Mouse (Mus musculus): ENCODE results near the gene Foxa3. TPM values are rescaled to one million over a fixed set of nuclear protein-coding genes. Genes with fewer than 3 reads are reported as not detected.

Foxa3 gene
- polyA plus RNA-seq (2014; fragmentation: Illumina TruSeq; extraction: RNeasy Lipid Tissue Mini Kit (QIAGEN cat#74804); ENCODE audit: low read depth, low replicate concordance), result not detected

GRCm38 (mm10) chr7:19023357-19023814, at the start of gene Foxa3:
Foxa3 (minus strand) TSS chr7:19023538.

GRCm38 (mm10) chr7:19054047-19054776, 30.9 kb upstream of the Foxa3 start, which contains the start of gene Rsph6a:
Rsph6a (plus strand) TSS chr7:19054690.

GRCm38 (mm10) chr7:19024096-19024506, 763 bp upstream of the Foxa3 start, which contains the start of gene Sympk:
Sympk (plus strand) TSS chr7:19024377.

GRCm38 (mm10) chr7:19003902-19004630, 19.3 kb downstream of the Foxa3 start, which contains the start of gene Irf2bp1:
Irf2bp1 (plus strand) TSS chr7:19004044.

GRCm38 (mm10) chr7:18990601-18991295, 32.6 kb downstream of the Foxa3 start, which contains the start of gene Mypop:
Mypop (plus strand) TSS chr7:18991245.

GRCm38 (mm10) chr7:18987100-18987499, 36.2 kb downstream of the Foxa3 start, which contains the start of gene Nanos2:
Nanos2 (plus strand) TSS chr7:18987400.

Other genes with a start within 250 kb of the Foxa3 start
- not detected for gene Psg19, start 225.0 kb downstream of the Foxa3 start, polyA plus RNA-seq (2014; fragmentation: Illumina TruSeq; extraction: RNeasy Lipid Tissue Mini Kit (QIAGEN cat#74804); ENCODE audit: low read depth, low replicate concordance)
- not detected for gene Psg17, start 201.9 kb downstream of the Foxa3 start, polyA plus RNA-seq (2014; fragmentation: Illumina TruSeq; extraction: RNeasy Lipid Tissue Mini Kit (QIAGEN cat#74804); ENCODE audit: low read depth, low replicate concordance)
- gene Mill2, start 183.6 kb downstream of the Foxa3 start, polyA plus RNA-seq (2014; fragmentation: Illumina TruSeq; extraction: RNeasy Lipid Tissue Mini Kit (QIAGEN cat#74804); ENCODE audit: low read depth, low replicate concordance), result 8.3 TPM
- gene Pglyrp1, start 152.2 kb downstream of the Foxa3 start, polyA plus RNA-seq (2014; fragmentation: Illumina TruSeq; extraction: RNeasy Lipid Tissue Mini Kit (QIAGEN cat#74804); ENCODE audit: low read depth, low replicate concordance), result not detected
- not detected for gene Ccdc61, start 113.1 kb downstream of the Foxa3 start, polyA plus RNA-seq (2014; fragmentation: Illumina TruSeq; extraction: RNeasy Lipid Tissue Mini Kit (QIAGEN cat#74804); ENCODE audit: low read depth, low replicate concordance)
- 0.93 TPM for gene Nova2, start 97.7 kb downstream of the Foxa3 start, polyA plus RNA-seq (2014; fragmentation: Illumina TruSeq; extraction: RNeasy Lipid Tissue Mini Kit (QIAGEN cat#74804); ENCODE audit: low read depth, low replicate concordance)
- not detected for gene Nanos2, start 36.1 kb downstream of the Foxa3 start, polyA plus RNA-seq (2014; fragmentation: Illumina TruSeq; extraction: RNeasy Lipid Tissue Mini Kit (QIAGEN cat#74804); ENCODE audit: low read depth, low replicate concordance)
- not detected for gene Mypop, start 32.3 kb downstream of the Foxa3 start, polyA plus RNA-seq (2014; fragmentation: Illumina TruSeq; extraction: RNeasy Lipid Tissue Mini Kit (QIAGEN cat#74804); ENCODE audit: low read depth, low replicate concordance)
- gene Irf2bp1, start 19.5 kb downstream of the Foxa3 start, polyA plus RNA-seq (2014; fragmentation: Illumina TruSeq; extraction: RNeasy Lipid Tissue Mini Kit (QIAGEN cat#74804); ENCODE audit: low read depth, low replicate concordance), result 2.5 TPM
- 7.6 TPM for gene Sympk, start 839 bp upstream of the Foxa3 start, polyA plus RNA-seq (2014; fragmentation: Illumina TruSeq; extraction: RNeasy Lipid Tissue Mini Kit (QIAGEN cat#74804); ENCODE audit: low read depth, low replicate concordance)
- not detected for gene Rsph6a, start 31.2 kb upstream of the Foxa3 start, polyA plus RNA-seq (2014; fragmentation: Illumina TruSeq; extraction: RNeasy Lipid Tissue Mini Kit (QIAGEN cat#74804); ENCODE audit: low read depth, low replicate concordance)
- gene Dmwd, start 52.7 kb upstream of the Foxa3 start, polyA plus RNA-seq (2014; fragmentation: Illumina TruSeq; extraction: RNeasy Lipid Tissue Mini Kit (QIAGEN cat#74804); ENCODE audit: low read depth, low replicate concordance), result 1.3 TPM
- 11.7 TPM for gene Dmpk, start 60.3 kb upstream of the Foxa3 start, polyA plus RNA-seq (2014; fragmentation: Illumina TruSeq; extraction: RNeasy Lipid Tissue Mini Kit (QIAGEN cat#74804); ENCODE audit: low read depth, low replicate concordance)
- gene Six5, start 71.1 kb upstream of the Foxa3 start, polyA plus RNA-seq (2014; fragmentation: Illumina TruSeq; extraction: RNeasy Lipid Tissue Mini Kit (QIAGEN cat#74804); ENCODE audit: low read depth, low replicate concordance), result 1.5 TPM
- not detected for gene Gm4969, start 94.8 kb upstream of the Foxa3 start, polyA plus RNA-seq (2014; fragmentation: Illumina TruSeq; extraction: RNeasy Lipid Tissue Mini Kit (QIAGEN cat#74804); ENCODE audit: low read depth, low replicate concordance)
- gene Fbxo46, start 96.3 kb upstream of the Foxa3 start, polyA plus RNA-seq (2014; fragmentation: Illumina TruSeq; extraction: RNeasy Lipid Tissue Mini Kit (QIAGEN cat#74804); ENCODE audit: low read depth, low replicate concordance), result 0.82 TPM
- 10.5 TPM for gene Qpctl, start 125.8 kb upstream of the Foxa3 start, polyA plus RNA-seq (2014; fragmentation: Illumina TruSeq; extraction: RNeasy Lipid Tissue Mini Kit (QIAGEN cat#74804); ENCODE audit: low read depth, low replicate concordance)
- gene Snrpd2, start 126.2 kb upstream of the Foxa3 start, polyA plus RNA-seq (2014; fragmentation: Illumina TruSeq; extraction: RNeasy Lipid Tissue Mini Kit (QIAGEN cat#74804); ENCODE audit: low read depth, low replicate concordance), result 2.0 TPM
- not detected for gene Gipr, start 142.6 kb upstream of the Foxa3 start, polyA plus RNA-seq (2014; fragmentation: Illumina TruSeq; extraction: RNeasy Lipid Tissue Mini Kit (QIAGEN cat#74804); ENCODE audit: low read depth, low replicate concordance)
- not detected for gene Eml2, start 152.9 kb upstream of the Foxa3 start, polyA plus RNA-seq (2014; fragmentation: Illumina TruSeq; extraction: RNeasy Lipid Tissue Mini Kit (QIAGEN cat#74804); ENCODE audit: low read depth, low replicate concordance)
- 5.4 TPM for gene Gpr4, start 189.0 kb upstream of the Foxa3 start, polyA plus RNA-seq (2014; fragmentation: Illumina TruSeq; extraction: RNeasy Lipid Tissue Mini Kit (QIAGEN cat#74804); ENCODE audit: low read depth, low replicate concordance)
- 13.0 TPM for gene Opa3, start 204.8 kb upstream of the Foxa3 start, polyA plus RNA-seq (2014; fragmentation: Illumina TruSeq; extraction: RNeasy Lipid Tissue Mini Kit (QIAGEN cat#74804); ENCODE audit: low read depth, low replicate concordance)
- gene Vasp, start 248.3 kb upstream of the Foxa3 start, polyA plus RNA-seq (2014; fragmentation: Illumina TruSeq; extraction: RNeasy Lipid Tissue Mini Kit (QIAGEN cat#74804); ENCODE audit: low read depth, low replicate concordance), result 17.5 TPM